Mouse (Mus musculus): ENCODE data around the gene Ncl.

DNA sequence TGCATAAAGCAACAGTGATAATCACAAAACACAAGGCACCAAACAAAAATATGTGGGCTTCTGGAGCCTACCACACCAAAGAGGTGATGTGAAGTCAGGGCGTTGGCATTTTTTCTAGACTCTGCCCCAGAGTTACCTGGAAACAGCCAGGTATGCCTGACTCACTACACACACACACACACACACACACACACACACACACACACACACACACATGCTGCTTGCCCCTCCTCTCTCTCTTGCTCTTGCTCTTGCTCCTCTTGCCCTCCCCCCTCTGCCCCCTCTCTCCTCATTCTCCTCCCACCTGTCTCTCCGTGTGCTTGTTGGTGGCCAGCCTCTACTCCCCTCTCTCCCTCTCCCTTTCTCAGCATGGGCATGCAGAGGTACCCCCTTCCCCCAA is 22.9 kb downstream of the Ncl start:
- TF ChIP-seq GATA1 (IDR thresholded peaks at IDR 0.05; ENCODE audit: borderline replicate concordance, low read length) (no peak), FLI1 (IDR thresholded peaks at IDR 0.05; ENCODE audit: low read length) (no peak)
